Mouse (Mus musculus): ENCODE results near the gene Gpi1. TPM values are rescaled to one million over a fixed set of nuclear protein-coding genes. Genes with fewer than 3 reads are reported as not detected.
A peak's percentile ranks its signal among the peaks of the same experiment; 100 is the strongest.

Gene Gpi1
- polyA plus RNA-seq, 1 experiment: 396 TPM

DNA sequence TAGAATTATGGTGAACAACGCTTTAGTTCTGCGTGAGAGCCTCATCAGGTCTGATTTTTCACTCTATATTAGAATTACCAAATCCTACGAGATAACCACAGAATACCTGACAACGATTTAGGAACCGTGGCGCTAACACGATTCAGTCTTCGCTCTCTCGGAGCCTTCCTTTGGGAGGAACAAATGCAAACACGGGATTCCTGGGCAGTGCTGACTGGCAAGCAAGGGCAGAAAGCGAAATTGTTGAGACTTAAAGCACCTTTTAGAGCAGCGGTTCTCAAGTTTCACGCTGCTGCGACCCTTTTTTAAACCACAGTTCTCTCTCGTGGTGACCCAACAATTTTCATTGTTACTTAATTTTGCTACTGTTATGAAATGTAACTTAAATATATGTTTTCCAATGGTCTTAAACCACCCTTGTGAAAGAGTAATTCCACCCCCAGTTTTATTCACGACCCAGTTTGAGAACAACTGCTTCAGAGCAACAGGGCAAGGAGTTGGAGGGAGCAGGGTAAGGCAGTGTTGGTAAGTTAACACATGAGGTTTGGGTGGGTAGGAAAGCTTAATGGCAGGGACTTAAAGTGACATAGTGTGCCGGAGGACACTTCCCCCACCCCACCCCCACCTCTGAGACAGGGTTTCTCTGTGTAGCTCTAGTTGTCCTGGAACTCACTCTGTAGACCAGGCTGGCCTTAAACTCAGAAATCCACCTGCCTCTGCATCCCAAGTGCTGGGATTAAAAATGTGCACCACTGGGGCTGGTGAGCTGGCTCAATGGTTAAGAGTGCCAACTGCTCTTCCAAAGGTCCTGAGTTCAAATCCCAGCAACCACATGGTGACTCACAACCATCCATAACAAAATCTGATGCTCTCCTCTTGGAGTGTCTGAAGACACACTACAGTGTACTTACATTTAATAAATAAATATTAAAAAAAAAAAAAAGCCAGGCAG lies 4.8 kb upstream of the Gpi1 start:
- no peak for TF ChIP-seq FOSL1 (IDR thresholded peaks at IDR 0.05; ENCODE audit: insufficient read depth, low read length, poor library complexity, severe bottlenecking)
- TF ChIP-seq CEBPB (IDR thresholded peaks at IDR 0.05; ENCODE audit: low read depth): no peak
- no peak for TF ChIP-seq MYOD1 (IDR thresholded peaks at IDR 0.05; ENCODE audit: control insufficient read depth, insufficient read length, low read depth)
- no peak for TF ChIP-seq MAX (IDR thresholded peaks at IDR 0.05)
- TF ChIP-seq CTCF (IDR thresholded peaks at IDR 0.05; ENCODE audit: control insufficient read depth, insufficient read depth, insufficient read length): no peak
- TF ChIP-seq MYOG (IDR thresholded peaks at IDR 0.05; ENCODE audit: control insufficient read depth, extremely low read depth, insufficient read length): no peak
- no peak for TF ChIP-seq USF1 (IDR thresholded peaks at IDR 0.05; ENCODE audit: low read depth)
- H3ac ChIP-seq (ENCODE audit: control insufficient read depth, insufficient read length, low read depth): no peak overlapping the region
- peak overlapping the region; percentile 30 for H3K4me3 ChIP-seq (ENCODE audit: insufficient read depth, poor library complexity, severe bottlenecking)
- H3K79me2 ChIP-seq (ENCODE audit: control insufficient read depth, insufficient read depth): peaks cover 2% of the 10 kb centered on the region
- no peaks in the 10 kb centered on the region for H3K27me3 ChIP-seq (ENCODE audit: control insufficient read depth, insufficient read depth, insufficient read length)
- H3K36me3 ChIP-seq (ENCODE audit: control insufficient read depth, insufficient read depth): peaks cover 31% of the 10 kb centered on the region
- H3K79me3 ChIP-seq (ENCODE audit: low read depth): no peaks in the 10 kb centered on the region

DNA sequence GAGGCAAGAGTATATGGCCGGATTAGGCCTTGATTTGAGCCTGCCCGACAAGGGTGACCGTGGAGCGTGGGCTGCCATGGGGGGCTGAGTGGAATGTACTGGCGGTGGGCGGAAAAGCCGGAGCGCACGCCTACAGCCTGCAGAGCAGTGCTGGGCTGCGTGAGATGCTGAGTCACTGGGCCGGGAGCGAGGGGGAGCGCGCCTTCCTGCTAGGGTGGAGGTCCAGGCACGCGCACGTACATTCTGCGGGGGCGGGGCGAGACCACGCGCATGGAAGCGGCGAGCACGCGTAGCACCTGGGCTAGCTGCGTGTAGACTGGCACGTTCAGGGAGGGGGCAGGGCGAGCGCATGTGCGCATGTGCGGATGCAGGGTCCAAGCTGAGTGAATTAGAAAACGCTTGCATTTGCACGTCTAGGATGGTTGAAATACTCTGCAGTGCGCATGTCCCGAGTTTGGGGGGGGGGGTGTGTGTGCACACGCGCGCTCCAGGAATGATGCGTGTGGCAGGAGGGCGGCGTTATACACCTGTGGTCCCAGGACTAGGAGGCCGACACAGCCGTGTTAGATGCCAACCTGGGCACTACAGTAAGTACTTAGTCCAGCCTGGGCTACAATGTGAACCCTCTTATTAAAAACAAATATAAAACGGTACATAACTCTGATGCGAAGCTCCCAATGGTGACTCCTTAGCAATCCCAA lies 3.9 kb upstream of the Gpi1 start:
- H3K79me2 ChIP-seq (ENCODE audit: control insufficient read depth, insufficient read depth): peaks cover 11% of the 10 kb centered on the region
- TF ChIP-seq MAX (IDR thresholded peaks at IDR 0.05) (peak; percentile 81), USF1 (IDR thresholded peaks at IDR 0.05; ENCODE audit: low read depth) (no peak)

DNA sequence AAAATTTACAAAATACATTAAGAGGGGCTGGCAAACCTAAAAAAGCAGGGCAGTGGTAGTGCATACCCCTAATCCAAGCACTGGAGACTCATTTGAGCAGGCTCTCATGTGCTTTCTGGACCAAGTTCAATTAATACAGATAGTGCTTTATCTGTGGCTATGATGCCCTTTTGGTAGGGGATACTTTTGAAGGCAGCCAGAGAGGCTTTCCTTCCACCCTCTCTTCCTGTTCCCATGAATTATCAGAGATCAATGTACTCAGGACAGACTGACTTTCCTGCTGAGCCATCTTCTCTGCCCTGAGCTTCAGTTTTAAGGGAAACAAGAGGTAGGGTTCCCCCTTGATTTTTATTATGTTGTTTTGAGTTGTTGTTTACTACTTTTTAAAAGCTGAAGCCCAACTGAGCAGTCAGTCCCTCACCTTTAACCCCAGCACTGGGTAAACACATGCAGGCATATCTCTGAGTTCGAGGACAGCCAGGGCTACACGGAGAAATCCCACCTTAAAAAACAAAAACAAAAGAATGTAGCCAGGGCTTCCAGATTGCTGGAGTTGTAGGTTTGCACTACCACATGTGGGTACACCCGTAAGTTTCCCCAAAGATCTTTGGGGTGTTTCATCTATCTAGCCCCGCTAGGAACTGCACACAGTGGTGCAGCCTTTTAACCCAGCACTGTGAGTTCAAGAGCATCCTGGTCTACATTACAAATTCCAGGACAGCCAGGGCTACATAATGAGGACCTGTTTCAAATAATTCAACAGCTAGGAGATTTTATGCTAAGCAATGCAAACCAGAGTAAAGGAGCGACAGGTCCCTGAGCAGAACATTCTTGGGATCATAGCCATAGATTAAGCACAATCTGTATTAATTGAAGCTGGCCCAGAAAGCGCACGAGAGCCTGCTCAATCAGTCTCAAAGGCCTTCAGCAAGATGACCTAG lies 2.9 kb upstream of the Gpi1 start:
- peak overlapping the region; percentile 54 for H3ac ChIP-seq (ENCODE audit: control insufficient read depth, insufficient read length, low read depth)
- peak overlapping the region; percentile 30 for H3K4me3 ChIP-seq (ENCODE audit: insufficient read depth, poor library complexity, severe bottlenecking)
- peaks cover 21% of the 10 kb centered on the region for H3K79me2 ChIP-seq (ENCODE audit: control insufficient read depth, insufficient read depth)
- H3K27me3 ChIP-seq (ENCODE audit: control insufficient read depth, insufficient read depth, insufficient read length): no peaks in the 10 kb centered on the region
- peaks cover 14% of the 10 kb centered on the region for H3K79me3 ChIP-seq (ENCODE audit: low read depth)
- H3K36me3 ChIP-seq (ENCODE audit: control insufficient read depth, insufficient read depth): peaks cover 23% of the 10 kb centered on the region
- TF ChIP-seq MAX (IDR thresholded peaks at IDR 0.05): no peak
- no peak for TF ChIP-seq USF1 (IDR thresholded peaks at IDR 0.05; ENCODE audit: low read depth)
- TF ChIP-seq CEBPB (IDR thresholded peaks at IDR 0.05; ENCODE audit: low read depth): no peak
- no peak for TF ChIP-seq CTCF (IDR thresholded peaks at IDR 0.05; ENCODE audit: control insufficient read depth, insufficient read depth, insufficient read length)
- TF ChIP-seq FOSL1 (IDR thresholded peaks at IDR 0.05; ENCODE audit: insufficient read depth, low read length, poor library complexity, severe bottlenecking): no peak
- no peak for TF ChIP-seq MYOG (IDR thresholded peaks at IDR 0.05; ENCODE audit: control insufficient read depth, extremely low read depth, insufficient read length)
- no peak for TF ChIP-seq MYOD1 (IDR thresholded peaks at IDR 0.05; ENCODE audit: control insufficient read depth, insufficient read length, low read depth)

More for the DNA sequence above, 3.9 kb upstream of the Gpi1 start:
- H3ac ChIP-seq (ENCODE audit: control insufficient read depth, insufficient read length, low read depth): peak overlapping the region; percentile 54
- no peaks in the 10 kb centered on the region for H3K27me3 ChIP-seq (ENCODE audit: control insufficient read depth, insufficient read depth, insufficient read length)
- H3K4me3 ChIP-seq (ENCODE audit: insufficient read depth, poor library complexity, severe bottlenecking): peak overlapping the region; percentile 30
- peaks cover 22% of the 10 kb centered on the region for H3K36me3 ChIP-seq (ENCODE audit: control insufficient read depth, insufficient read depth)
- peaks cover 5% of the 10 kb centered on the region for H3K79me3 ChIP-seq (ENCODE audit: low read depth)

GRCm38 (mm10) chr7:34229691-34230111 lies 435 bp downstream of the Gpi1 start:
- peaks cover 30% of the 10 kb centered on the region for H3K79me3 ChIP-seq (ENCODE audit: low read depth)
- no peaks in the 10 kb centered on the region for H3K27me3 ChIP-seq (ENCODE audit: control insufficient read depth, insufficient read depth, insufficient read length)
- TF ChIP-seq MAX (IDR thresholded peaks at IDR 0.05) (no peak), MYOG (IDR thresholded peaks at IDR 0.05; ENCODE audit: control insufficient read depth, extremely low read depth, insufficient read length) (no peak), CEBPB (IDR thresholded peaks at IDR 0.05; ENCODE audit: low read depth) (no peak), FOSL1 (IDR thresholded peaks at IDR 0.05; ENCODE audit: insufficient read depth, low read length, poor library complexity, severe bottlenecking) (no peak), CTCF (IDR thresholded peaks at IDR 0.05; ENCODE audit: control insufficient read depth, insufficient read depth, insufficient read length) (no peak), MYOD1 (IDR thresholded peaks at IDR 0.05; ENCODE audit: control insufficient read depth, insufficient read length, low read depth) (no peak), USF1 (IDR thresholded peaks at IDR 0.05; ENCODE audit: low read depth) (no peak)
- H3K4me3 ChIP-seq (ENCODE audit: insufficient read depth, poor library complexity, severe bottlenecking): peak overlapping the region; percentile 50
- peaks cover 54% of the 10 kb centered on the region for H3K79me2 ChIP-seq (ENCODE audit: control insufficient read depth, insufficient read depth)
- H3K36me3 ChIP-seq (ENCODE audit: control insufficient read depth, insufficient read depth): peaks cover 40% of the 10 kb centered on the region
- peak overlapping the region; percentile 61 for H3ac ChIP-seq (ENCODE audit: control insufficient read depth, insufficient read length, low read depth)

- Histone ChIP-seq H3K36me3 (ENCODE audit: control insufficient read depth, insufficient read depth) (peaks cover 45% of the 10 kb centered on the region), H3ac (ENCODE audit: control insufficient read depth, insufficient read length, low read depth) (peak overlapping the region; percentile 61), H3K27me3 (ENCODE audit: control insufficient read depth, insufficient read depth, insufficient read length) (no peaks in the 10 kb centered on the region), H3K79me2 (ENCODE audit: control insufficient read depth, insufficient read depth) (peaks cover 57% of the 10 kb centered on the region), H3K4me3 (ENCODE audit: insufficient read depth, poor library complexity, severe bottlenecking) (peak overlapping the region; percentile 50), H3K79me3 (ENCODE audit: low read depth) (peaks cover 31% of the 10 kb centered on the region)
- TF ChIP-seq MYOD1 (IDR thresholded peaks at IDR 0.05; ENCODE audit: control insufficient read depth, insufficient read length, low read depth): no peak
- no peak for TF ChIP-seq MAX (IDR thresholded peaks at IDR 0.05)
- TF ChIP-seq CTCF (IDR thresholded peaks at IDR 0.05; ENCODE audit: control insufficient read depth, insufficient read depth, insufficient read length): no peak
- TF ChIP-seq FOSL1 (IDR thresholded peaks at IDR 0.05; ENCODE audit: insufficient read depth, low read length, poor library complexity, severe bottlenecking): no peak
Measured at GRCm38 (mm10) chr7:34229153-34229552, 983 bp downstream of the Gpi1 start.
